Comparison of ENCODE assay signal across 8 mouse cellular contexts in the genomic region with DNA sequence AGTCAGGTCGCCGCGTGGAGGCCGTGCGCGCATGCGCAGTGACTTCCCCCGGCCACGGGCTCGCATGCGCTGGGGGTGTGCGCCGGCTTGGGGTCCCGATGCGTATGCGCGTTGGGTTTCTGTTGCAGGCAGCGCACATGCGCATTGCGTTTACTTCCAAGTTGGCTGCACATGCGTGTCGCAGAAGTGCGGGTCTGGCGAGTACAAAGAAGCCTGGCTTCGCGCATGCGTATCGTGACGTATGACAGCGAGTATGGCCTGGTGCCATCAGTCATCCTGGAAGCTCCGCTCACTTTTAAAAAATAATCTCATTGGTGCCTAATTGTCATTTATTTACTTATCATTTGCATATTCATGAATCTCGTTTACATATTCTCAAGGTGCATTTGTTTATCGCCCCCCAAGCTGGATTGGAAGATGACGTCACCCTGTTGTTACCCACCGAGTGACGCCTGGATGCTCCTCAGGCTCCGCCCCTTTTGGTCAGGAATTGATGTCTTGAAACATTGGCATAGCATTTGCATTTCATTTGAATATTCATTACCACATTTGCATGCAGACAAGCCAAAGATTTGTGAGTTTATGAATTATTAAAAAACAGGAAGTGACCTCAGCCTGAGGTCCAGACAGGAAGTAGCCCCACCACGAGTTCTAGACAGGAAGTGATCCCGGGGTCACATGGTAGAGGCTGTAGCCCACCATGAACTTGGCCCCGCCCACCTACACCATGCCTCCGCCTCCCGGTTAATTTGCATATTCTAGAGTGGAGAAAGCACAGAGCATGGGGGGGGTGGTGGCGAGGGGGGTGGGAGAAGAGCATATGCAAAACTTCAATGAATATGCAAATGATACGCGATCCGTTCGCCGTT. TPM values are rescaled to one million over a fixed set of nuclear protein-coding genes. Genes with fewer than 3 reads are reported as not detected.
DNase-seq lines count a peak whose midpoint lies in the region; ATAC-seq and TF ChIP-seq lines count a peak whose summit lies in the region.

No protein-coding gene starts in this region.

- intact Hi-C loops in heart, postnatal 36 days (cut with DNase I): loop anchor here (5.0 kb wide), 2 partner anchors 112 to 142 kb away; a partner anchor contains a TSS

- no peaks in the 10 kb centered on the region for H3K27me3 ChIP-seq in G1E (ENCODE audit: insufficient read depth, low read length)
- 0 out of 2 replicates have a peak, but pooled peaks cover 3% of the 10 kb centered on the region for H3K27me3 ChIP-seq in forebrain, embryonic 16.5 days (replicated peaks; ENCODE audit: control insufficient read depth, insufficient read depth, low read length)
- H3K27me3 ChIP-seq in lung, embryonic 14.5 days (ENCODE audit: insufficient read depth, low read length): no peaks in the 10 kb centered on the region
- no peaks in the 10 kb centered on the region for H3K27me3 ChIP-seq in thymus, adult 2 months (ENCODE audit: control insufficient read depth, insufficient read depth, low read length)

- H3K27ac ChIP-seq in forebrain, embryonic 16.5 days (ENCODE audit: low read length): peak overlapping the region; percentile 99
- H3K27ac ChIP-seq in layer of hippocampus, adult 2 months: peak overlapping the region; percentile 97
- H3K27ac ChIP-seq in lung, embryonic 14.5 days (ENCODE audit: low read depth): peak overlapping the region; percentile 98
- peak overlapping the region; percentile 94 for H3K27ac ChIP-seq in olfactory bulb, adult 2 months (ENCODE audit: insufficient read depth, low read depth, low read length)
- H3K27ac ChIP-seq in thymus, adult 2 months (ENCODE audit: control insufficient read depth, insufficient read depth, low read length): peak overlapping the region; percentile 82

- peak; percentile 71 for DNase-seq in G1E (ENCODE audit: low spot score)
- DNase-seq in cerebellum, adult 18-20 months: peak; percentile 98 to 99
- peak; percentile 96 to 99 for DNase-seq in heart, postnatal 36 days
- DNase-seq in layer of hippocampus, adult 2 months (ENCODE audit: low spot score in 2 of 2): peak; percentile 99
- peak; percentile 99 for DNase-seq in lung, embryonic 14.5 days
- peak; percentile 96 for DNase-seq in thymus, adult 2 months

- WGBS in forebrain, embryonic 16.5 days: under 1% methylated on average over 48 of the region's 48 CpGs
- WGBS in lung, embryonic 14.5 days: under 1% methylated on average over 48 of the region's 48 CpGs
- WGBS in olfactory bulb, adult 2 months: under 1% methylated on average over 48 of the region's 48 CpGs
- WGBS in thymus, adult 2 months: under 1% methylated on average over 48 of the region's 48 CpGs

- peak overlapping the region; percentile 60 for H3K4me2 ChIP-seq in forebrain, embryonic 16.5 days (ENCODE audit: low read length)
- peak overlapping the region; percentile 69 for H3K4me2 ChIP-seq in lung, embryonic 14.5 days

- ATAC-seq in G1E (ENCODE audit: extremely low read depth, insufficient number of reproducible peaks, low FRiP score, poor library complexity, severe bottlenecking): peak; percentile 30
- peak; percentile 79 for ATAC-seq in forebrain, embryonic 16.5 days
- ATAC-seq in lung, embryonic 14.5 days (ENCODE audit: insufficient read depth): peak; percentile 66

- H3K36me3 ChIP-seq in G1E (replicated peaks): no peaks in the 10 kb centered on the region
- no peaks in the 10 kb centered on the region for H3K36me3 ChIP-seq in forebrain, embryonic 16.5 days (ENCODE audit: control insufficient read depth, insufficient read depth)
- H3K36me3 ChIP-seq in lung, embryonic 14.5 days (ENCODE audit: insufficient read depth): no peaks in the 10 kb centered on the region
- no peaks in the 10 kb centered on the region for H3K36me3 ChIP-seq in thymus, adult 2 months (ENCODE audit: control insufficient read depth, insufficient read depth, low read length)

- H3K9ac ChIP-seq in forebrain, embryonic 16.5 days (replicated peaks; ENCODE audit: low read depth, low read length): peak overlapping the region; percentile 76
- H3K9ac ChIP-seq in lung, embryonic 14.5 days: peak overlapping the region; percentile 66

- peaks cover 4% of the 10 kb centered on the region for H3K9me3 ChIP-seq in G1E (replicated peaks)
- no peaks in the 10 kb centered on the region for H3K9me3 ChIP-seq in forebrain, embryonic 16.5 days (ENCODE audit: control insufficient read depth, low read length)
- no peaks in the 10 kb centered on the region for H3K9me3 ChIP-seq in lung, embryonic 14.5 days (ENCODE audit: low read depth, low read length)

- peaks cover 9% of the 10 kb centered on the region for H3K4me1 ChIP-seq in G1E (ENCODE audit: insufficient read depth, low read depth, low read length)
- H3K4me1 ChIP-seq in forebrain, embryonic 16.5 days (replicated peaks; ENCODE audit: control insufficient read depth, insufficient read depth, low read length): peaks cover 3% of the 10 kb centered on the region
- H3K4me1 ChIP-seq in lung, embryonic 14.5 days (ENCODE audit: insufficient read depth): no peaks in the 10 kb centered on the region
- peaks cover 6% of the 10 kb centered on the region; the same call in 1 of the 2 replicates for H3K4me1 ChIP-seq in olfactory bulb, adult 2 months (ENCODE audit: control insufficient read depth, insufficient read depth, low read length)
- H3K4me1 ChIP-seq in thymus, adult 2 months (replicated peaks; ENCODE audit: control insufficient read depth, insufficient read depth, low read length): peaks cover 4% of the 10 kb centered on the region

- TF ChIP-seq CTCF in G1E (IDR thresholded peaks at IDR 0.05; ENCODE audit: low read depth, low read length): no peak
- no peak for TF ChIP-seq CTCF in layer of hippocampus, adult 2 months (conservative IDR thresholded peaks at IDR 0.05)
- no peak for TF ChIP-seq CTCF in lung, embryonic 14.5 days (IDR thresholded peaks at IDR 0.05; ENCODE audit: low read depth)
- no peak for TF ChIP-seq CTCF in olfactory bulb, adult 2 months (IDR thresholded peaks at IDR 0.05; ENCODE audit: insufficient read depth, low read depth, low read length)
- 0 out of 2 replicates have a peak, but pooled peaks have one; percentile 10 for TF ChIP-seq CTCF in thymus, adult 2 months (IDR thresholded peaks at IDR 0.05; ENCODE audit: borderline replicate concordance, control insufficient read depth, extremely low read depth, insufficient read depth, low read length, poor library complexity)

- peak overlapping the region; percentile 81 for H3K4me3 ChIP-seq in G1E (ENCODE audit: low read depth, low read length)
- peak overlapping the region; percentile 57 for H3K4me3 ChIP-seq in forebrain, embryonic 16.5 days (replicated peaks; ENCODE audit: low read length)
- H3K4me3 ChIP-seq in layer of hippocampus, adult 2 months: peak overlapping the region; percentile 67
- H3K4me3 ChIP-seq in lung, embryonic 14.5 days (ENCODE audit: low read depth, low read length): peak overlapping the region; percentile 66
- peak overlapping the region; percentile 79 for H3K4me3 ChIP-seq in olfactory bulb, adult 2 months (ENCODE audit: insufficient read depth, low read depth, low read length)
- peak overlapping the region; percentile 84 for H3K4me3 ChIP-seq in thymus, adult 2 months (ENCODE audit: control insufficient read depth, insufficient read depth, low read length)

- TF ChIP-seq POLR2A in olfactory bulb, adult 2 months (IDR thresholded peaks at IDR 0.05; ENCODE audit: insufficient read depth, low read depth, low read length): no peak
- TF ChIP-seq POLR2A in thymus, adult 2 months (IDR thresholded peaks at IDR 0.05; ENCODE audit: control insufficient read depth, extremely low read depth, insufficient read depth, low read length, poor library complexity): no peak

RNA-seq across cellular contexts. Expression of a gene that starts 51.9 kb away (rescaled TPM):
- total RNA-seq in G1E (2014; fragmentation: Nextera tagmentation): 32.1 and 32.4 TPM in 2 replicates
- 17.5 and 17.9 TPM in 2 replicates for total RNA-seq in G1E (2017)
- 137 and 169 TPM in 2 replicates for polyA plus RNA-seq in G1E (2012)
- 146 and 161 TPM in 2 replicates for polyA plus RNA-seq in forebrain, embryonic 16.5 days (2015; fragmentation: Nextera tagmentation; extraction: Ambion mirVana)
- 100 to 1,000 TPM in 1 of 2 experiments, 10 to 100 TPM in 1; 92.0 to 101 TPM for total RNA-seq in heart, postnatal 36 days (2021)
- 100 to 1,000 TPM in 1 of 2 experiments, 10 to 100 TPM in 1; 98.4 to 106 TPM for total RNA-seq in layer of hippocampus, adult 2 months (2021)
- 123 and 139 TPM in 2 replicates for polyA plus RNA-seq in lung, embryonic 14.5 days (2014; fragmentation: Nextera tagmentation; extraction: Ambion mirVana)
- polyA plus RNA-seq in olfactory bulb, adult 2 months (2012; ENCODE audit: insufficient read depth, insufficient read length, low replicate concordance, missing spikeins): not detected in 2 replicates
- 497 and 584 TPM in 2 replicates for polyA plus RNA-seq in thymus, adult 2 months (2012; rRNA removed)

Comparison
In these comparisons a context has a peak if more than half of its experiments do, and no peak if none do; other contexts are left out.
1. Peak in every context shown above with its lines: DNase-seq, ATAC-seq, H3K4me3 ChIP-seq and H3K27ac ChIP-seq.
2. RNA of a gene that starts 51.9 kb away (polyA plus RNA-seq): 497 to 584 TPM in thymus, adult 2 months, 146 to 161 TPM in forebrain, embryonic 16.5 days, 123 to 139 TPM in lung, embryonic 14.5 days and 137 to 169 TPM in G1E; not detected in olfactory bulb, adult 2 months; every median in the first group is over 100 times any median in the second.